Mouse (Mus musculus) inflammation-experienced regulatory T-cells, adult 6 months (primary cell): ENCODE measurements at regions not wholly inside any gene's neighbourhood (a gene's known extent, or its start where the extent isn't known, plus 50 kb on each side); places are given as distances from the start of the nearest gene placed in this dataset.

ENCODE experiments used
- ATAC-seq: one replicate; pipeline ENCODE4 v1.8.0; 2017

- ATAC-seq = no peak
Measured at GRCm38 (mm10) chr4:102657244-102657643, 83.9 kb upstream of the Sgip1 start.

DNA sequence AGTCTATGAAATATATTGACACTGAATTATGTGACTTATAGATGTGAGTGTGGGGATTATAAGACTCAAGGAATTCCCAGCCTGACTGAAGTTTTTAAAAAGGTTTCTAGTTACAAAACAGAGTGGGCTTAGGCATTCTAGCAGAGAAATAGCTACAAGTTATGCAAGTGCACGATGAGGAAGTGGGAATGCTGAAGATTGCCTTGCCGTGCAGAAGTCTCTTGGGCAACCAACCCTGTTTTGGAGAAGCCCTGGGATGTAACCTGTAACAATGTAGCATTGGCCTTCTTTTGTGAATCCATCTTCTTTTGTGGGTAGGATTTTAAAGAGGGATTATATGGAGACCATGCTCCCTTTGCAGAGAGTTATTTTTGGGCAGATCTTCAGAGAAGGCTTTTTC lies 82.5 kb upstream of the Sgip1 start:
- ATAC-seq = no peak

GRCm38 (mm10) chr4:102663617-102664016 lies 77.5 kb upstream of the Sgip1 start:
- no peak for ATAC-seq

DNA sequence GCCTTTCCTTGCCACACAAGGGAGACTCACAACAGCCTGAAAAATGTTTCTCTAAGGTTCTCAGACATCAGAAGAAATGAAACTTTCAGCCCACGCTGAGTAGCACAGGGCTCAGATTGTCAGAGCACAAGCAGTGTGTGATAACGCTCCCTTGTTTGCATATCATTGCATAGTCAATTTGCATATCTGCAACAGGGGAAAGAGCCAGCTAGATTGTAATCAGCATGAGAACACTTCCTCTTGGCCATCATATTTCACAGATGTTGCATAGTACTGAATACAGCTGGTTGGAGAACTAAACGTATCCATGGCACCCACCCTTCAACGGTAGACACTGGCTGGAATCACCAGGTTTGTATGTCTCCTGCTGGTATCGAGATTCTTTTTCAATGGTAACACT lies 58.9 kb upstream of the Sgip1 start:
- peak; percentile 89 for ATAC-seq

DNA sequence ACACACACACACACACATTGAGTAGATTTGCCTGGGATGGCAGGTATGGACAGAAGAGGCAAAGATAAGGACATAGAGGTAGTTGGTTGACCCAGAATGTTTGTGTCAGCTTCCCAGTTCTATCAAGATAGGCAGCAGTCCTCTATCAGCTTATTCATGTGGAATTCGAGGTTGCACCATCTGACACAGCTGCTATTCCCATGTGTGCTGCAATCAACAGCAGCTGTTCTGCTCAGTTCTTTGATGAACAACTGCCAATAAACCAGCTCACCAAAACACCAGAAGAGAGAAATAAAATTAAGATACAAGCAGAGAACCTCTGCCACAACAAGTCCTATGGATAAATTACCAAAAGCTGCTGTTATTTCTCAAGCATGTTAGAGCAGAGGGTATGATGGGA lies 56.1 kb upstream of the Sgip1 start:
- ATAC-seq = no peak

DNA sequence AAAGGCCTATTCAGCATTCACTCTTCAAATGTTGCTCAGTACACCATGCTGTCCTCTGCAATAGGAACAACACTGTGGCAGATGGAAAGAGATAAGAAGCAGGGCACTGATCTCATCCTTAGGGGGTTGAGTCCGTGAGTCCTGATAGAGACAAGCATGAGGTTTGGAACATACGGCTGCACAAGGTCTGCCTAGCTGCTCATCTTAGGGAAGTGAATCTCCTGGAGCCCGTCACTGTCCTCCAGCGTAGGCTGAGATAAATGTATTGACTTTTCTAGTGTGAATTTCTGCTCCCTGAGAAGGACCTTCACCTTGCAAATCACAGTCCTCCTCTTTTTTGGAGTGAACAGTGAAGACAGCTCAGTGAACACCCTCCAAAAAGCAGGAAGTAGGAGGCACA lies 52.7 kb upstream of the Sgip1 start:
- no peak for ATAC-seq
